Mouse (Mus musculus) neural tube, embryonic 12.5 days (tissue): ENCODE measurements around the gene Cadm1. TPM values are rescaled to one million over a fixed set of nuclear protein-coding genes. Genes with fewer than 3 reads are reported as not detected.

ENCODE experiments used
- ATAC-seq: fragments of 200-750 bp; cut with Nextera tagmentation; 2 replicates; pipeline ENCODE4 v1.8.0; 2017; ENCODE audit warnings: low read depth, mild to moderate bottlenecking, moderate TSS enrichment, moderate library complexity; ENCODE audit not compliant: low FRiP score
- H3K27ac ChIP-seq: fragments of 300-500 bp; sonication (generic); 2 replicates; pipeline ENCODE4 v1.5.1; 2016
- H3K27me3 ChIP-seq: fragments of 300-500 bp; sonication (generic); replicated peaks from 2 replicates; pipeline ENCODE4 v1.6.1; 2016; ENCODE audit warnings: mild to moderate bottlenecking
- H3K36me3 ChIP-seq: fragments of 300-500 bp; sonication (generic); 2 replicates; pipeline ENCODE4 v1.6.1; 2016; ENCODE audit warnings: mild to moderate bottlenecking
- H3K4me1 ChIP-seq: fragments of 300-500 bp; sonication (generic); 2 replicates; pipeline ENCODE4 v1.6.1; 2016
- H3K4me2 ChIP-seq: fragments of 300-500 bp; sonication (generic); replicated peaks from 2 replicates; pipeline ENCODE4 v1.6.1; 2016; ENCODE audit warnings: mild to moderate bottlenecking
- H3K4me3 ChIP-seq: fragments of 300-500 bp; sonication (generic); 2 replicates; pipeline ENCODE4 v1.5.1; 2016
- H3K9ac ChIP-seq: fragments of 300-500 bp; sonication (generic); 2 replicates; pipeline ENCODE4 v1.6.1; 2016; ENCODE audit warnings: mild to moderate bottlenecking
- H3K9me3 ChIP-seq: fragments of 300-500 bp; sonication (generic); 2 replicates; pipeline ENCODE4 v1.6.1; 2016; ENCODE audit warnings: mild to moderate bottlenecking
- WGBS: fragments of 180-500 bp; shearing (Covaris S2); methylation state at CpG from one replicate; pipeline ENCODE4 v1.1.7; 2016; 5-methylcytosine and 5-hydroxymethylcytosine counted together
- polyA plus RNA-seq: library from polyadenylated mRNA; unstranded; fragments of >200 nt; fragmentation: Nextera tagmentation; extraction: Ambion mirVana; gene quantifications from 2 replicates; pipeline ENCODE4 v1.2.1, GENCODE M21; 2016

Gene Cadm1
- polyA plus RNA-seq, 1 experiment from 2014 or later: 145 TPM

GRCm38 (mm10) chr9:47586176-47586575 is 56.2 kb downstream of the Cadm1 start:
- Histone ChIP-seq H3K27ac (no peak overlapping the region), H3K9me3 (no peaks in the 10 kb centered on the region), H3K4me3 (no peak overlapping the region), H3K27me3 (no peaks in the 10 kb centered on the region), H3K4me2 (no peak overlapping the region), H3K4me1 (peaks cover 26% of the 10 kb centered on the region), H3K36me3 (no peaks in the 10 kb centered on the region), H3K9ac (no peak overlapping the region)
- ATAC-seq: no peak
- 77% methylated on average over 5 of the region's 5 CpGs for WGBS

GRCm38 (mm10) chr9:47586839-47587238 is 56.9 kb downstream of the Cadm1 start:
- no peak for ATAC-seq
- 91% methylated on average over 8 of the region's 8 CpGs for WGBS
- H3K4me1 ChIP-seq: peaks cover 26% of the 10 kb centered on the region
- H3K4me3 ChIP-seq: no peak overlapping the region
- H3K36me3 ChIP-seq: no peaks in the 10 kb centered on the region
- no peaks in the 10 kb centered on the region for H3K9me3 ChIP-seq
- no peak overlapping the region for H3K9ac ChIP-seq
- H3K27ac ChIP-seq: no peak overlapping the region
- no peak overlapping the region for H3K4me2 ChIP-seq
- H3K27me3 ChIP-seq: no peaks in the 10 kb centered on the region

DNA sequence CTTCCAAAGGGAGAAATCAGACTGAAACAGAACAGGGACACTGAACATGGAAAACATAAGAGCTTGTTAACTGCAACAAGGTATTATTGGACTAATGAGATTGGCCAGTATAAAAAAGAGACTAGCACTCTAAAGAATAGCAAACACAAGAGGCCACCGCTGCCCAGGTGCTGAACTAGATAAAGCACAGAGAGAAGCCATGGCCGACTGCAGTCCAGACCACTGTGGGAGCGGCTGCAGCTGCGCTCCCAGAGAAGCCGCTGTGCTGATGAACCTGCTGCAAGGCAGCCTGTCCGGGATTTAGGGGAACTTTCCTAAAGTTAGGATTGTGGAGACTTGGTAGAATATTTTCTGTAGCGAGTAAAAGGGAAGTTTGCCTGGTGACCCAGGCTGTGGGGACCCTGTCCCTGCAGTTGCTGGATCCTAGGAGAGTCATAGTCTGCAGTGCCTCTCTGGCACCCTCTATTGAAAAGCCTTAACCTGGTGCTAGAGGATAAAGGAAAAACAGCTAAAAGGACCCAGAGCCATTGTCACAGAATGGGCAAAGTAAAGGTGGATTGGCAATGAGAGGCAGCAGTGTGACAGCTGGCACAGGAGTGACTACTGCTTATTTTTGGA is 57.7 kb downstream of the Cadm1 start:
- Histone ChIP-seq H3K4me2 (no peak overlapping the region), H3K36me3 (no peaks in the 10 kb centered on the region), H3K9me3 (no peaks in the 10 kb centered on the region), H3K9ac (no peak overlapping the region), H3K4me3 (no peak overlapping the region), H3K4me1 (peaks cover 26% of the 10 kb centered on the region), H3K27me3 (no peaks in the 10 kb centered on the region), H3K27ac (no peak overlapping the region)
- 63% methylated on average over 7 of the region's 7 CpGs for WGBS
- ATAC-seq: no peak

GRCm38 (mm10) chr9:47589832-47590231 is 59.9 kb downstream of the Cadm1 start:
- Histone ChIP-seq H3K4me1 (peaks cover 14% of the 10 kb centered on the region; the same call in 1 of the 2 replicates), H3K36me3 (no peaks in the 10 kb centered on the region), H3K4me2 (no peak overlapping the region), H3K9me3 (no peaks in the 10 kb centered on the region), H3K9ac (no peak overlapping the region), H3K27ac (no peak overlapping the region), H3K4me3 (no peak overlapping the region), H3K27me3 (no peaks in the 10 kb centered on the region)
- WGBS: 78% methylated on average over 5 of the region's 5 CpGs
- no peak for ATAC-seq

DNA sequence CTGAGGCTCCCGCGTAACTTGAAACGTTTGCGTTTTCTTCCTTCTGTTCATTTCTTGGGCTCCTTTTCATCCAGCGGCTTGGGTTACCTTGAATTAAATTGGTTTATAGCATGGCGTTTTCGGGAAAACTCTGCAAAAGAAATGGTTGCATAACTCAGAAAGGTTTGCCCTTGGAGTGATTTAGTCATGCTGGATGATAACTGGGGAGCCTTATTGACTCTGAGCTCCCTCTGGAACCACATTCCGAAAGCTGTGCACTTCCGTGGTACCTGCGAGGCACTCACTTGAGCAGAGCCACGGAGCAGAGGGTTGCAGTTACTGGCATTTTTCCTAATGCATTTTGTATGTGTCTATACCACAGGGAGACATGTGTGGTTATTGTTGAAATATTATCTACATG is 71.6 kb downstream of the Cadm1 start:
- 0 out of 2 replicates have a peak, but pooled peaks cover 3% of the 10 kb centered on the region for H3K27me3 ChIP-seq
- no peak overlapping the region for H3K4me3 ChIP-seq
- no peaks in the 10 kb centered on the region for H3K36me3 ChIP-seq
- no peak overlapping the region for H3K27ac ChIP-seq
- ATAC-seq: no peak
- H3K9me3 ChIP-seq: no peaks in the 10 kb centered on the region
- WGBS: 85% methylated on average over 11 of the region's 11 CpGs
- H3K9ac ChIP-seq: no peak overlapping the region
- peaks cover 8% of the 10 kb centered on the region for H3K4me1 ChIP-seq
- no peak overlapping the region for H3K4me2 ChIP-seq

- Histone ChIP-seq H3K27ac (no peak overlapping the region), H3K36me3 (no peaks in the 10 kb centered on the region), H3K4me1 (peaks cover 6% of the 10 kb centered on the region), H3K9me3 (no peaks in the 10 kb centered on the region), H3K27me3 (0 out of 2 replicates have a peak, but pooled peaks cover 3% of the 10 kb centered on the region), H3K4me2 (no peak overlapping the region), H3K4me3 (no peak overlapping the region), H3K9ac (no peak overlapping the region)
- no peak for ATAC-seq
- 18% methylated on average over 4 of the region's 4 CpGs for WGBS
Measured at GRCm38 (mm10) chr9:47603971-47604370, 74.0 kb downstream of the Cadm1 start.

- no peaks in the 10 kb centered on the region for H3K36me3 ChIP-seq
- 0 out of 2 replicates have a peak, but pooled peaks cover 3% of the 10 kb centered on the region for H3K27me3 ChIP-seq
- H3K27ac ChIP-seq: no peak overlapping the region
- 87% methylated on average over 5 of the region's 5 CpGs for WGBS
- no peak for ATAC-seq
- no peaks in the 10 kb centered on the region for H3K9me3 ChIP-seq
- H3K4me2 ChIP-seq: no peak overlapping the region
- H3K4me1 ChIP-seq: peaks cover 11% of the 10 kb centered on the region
- H3K4me3 ChIP-seq: no peak overlapping the region
- H3K9ac ChIP-seq: no peak overlapping the region
Measured at GRCm38 (mm10) chr9:47605628-47606027, 75.7 kb downstream of the Cadm1 start.

DNA sequence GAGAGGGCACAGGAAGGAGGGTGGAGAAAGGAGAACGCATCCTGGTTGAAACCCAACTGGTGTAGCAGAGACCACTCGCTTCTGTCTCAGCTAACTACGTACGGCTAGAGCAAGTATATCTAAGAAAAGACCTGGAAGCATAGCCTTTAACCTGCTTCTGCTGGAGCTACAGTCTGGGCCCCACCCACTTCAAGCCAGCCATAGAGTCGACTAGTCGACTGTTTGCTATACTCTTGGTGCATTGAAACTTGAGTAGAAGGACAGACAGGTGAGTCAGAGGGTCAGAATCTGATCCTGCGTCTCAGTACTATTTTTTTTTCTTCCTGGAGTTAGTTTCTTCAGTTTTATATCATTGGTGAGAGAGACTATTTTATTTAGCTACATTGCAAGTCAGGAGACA is 78.5 kb downstream of the Cadm1 start:
- no peak for ATAC-seq
- 83% methylated on average over 7 of the region's 7 CpGs for WGBS
- H3K27ac ChIP-seq: no peak overlapping the region
- H3K27me3 ChIP-seq: 0 out of 2 replicates have a peak, but pooled peaks cover 3% of the 10 kb centered on the region
- no peak overlapping the region for H3K4me2 ChIP-seq
- no peak overlapping the region for H3K9ac ChIP-seq
- H3K4me3 ChIP-seq: no peak overlapping the region
- peaks cover 12% of the 10 kb centered on the region for H3K4me1 ChIP-seq
- H3K9me3 ChIP-seq: no peaks in the 10 kb centered on the region
- no peaks in the 10 kb centered on the region for H3K36me3 ChIP-seq

GRCm38 (mm10) chr9:47608921-47609320 is 78.9 kb downstream of the Cadm1 start:
- H3K9ac ChIP-seq: no peak overlapping the region
- peaks cover 12% of the 10 kb centered on the region for H3K4me1 ChIP-seq
- WGBS: 39% methylated on average over 5 of the region's 6 CpGs
- H3K36me3 ChIP-seq: no peaks in the 10 kb centered on the region
- H3K27ac ChIP-seq: no peak overlapping the region
- no peak overlapping the region for H3K4me2 ChIP-seq
- no peaks in the 10 kb centered on the region for H3K9me3 ChIP-seq
- H3K4me3 ChIP-seq: no peak overlapping the region
- 0 out of 2 replicates have a peak, but pooled peaks cover 3% of the 10 kb centered on the region for H3K27me3 ChIP-seq
- ATAC-seq: no peak

- Histone ChIP-seq H3K36me3 (no peaks in the 10 kb centered on the region), H3K4me2 (no peak overlapping the region), H3K9me3 (no peaks in the 10 kb centered on the region), H3K4me1 (peaks cover 12% of the 10 kb centered on the region), H3K9ac (no peak overlapping the region), H3K27me3 (0 out of 2 replicates have a peak, but pooled peaks cover 3% of the 10 kb centered on the region), H3K4me3 (no peak overlapping the region), H3K27ac (no peak overlapping the region)
- WGBS: 57% methylated on average over 4 of the region's 4 CpGs
- no peak for ATAC-seq
Measured at GRCm38 (mm10) chr9:47609443-47609842, 79.5 kb downstream of the Cadm1 start.

DNA sequence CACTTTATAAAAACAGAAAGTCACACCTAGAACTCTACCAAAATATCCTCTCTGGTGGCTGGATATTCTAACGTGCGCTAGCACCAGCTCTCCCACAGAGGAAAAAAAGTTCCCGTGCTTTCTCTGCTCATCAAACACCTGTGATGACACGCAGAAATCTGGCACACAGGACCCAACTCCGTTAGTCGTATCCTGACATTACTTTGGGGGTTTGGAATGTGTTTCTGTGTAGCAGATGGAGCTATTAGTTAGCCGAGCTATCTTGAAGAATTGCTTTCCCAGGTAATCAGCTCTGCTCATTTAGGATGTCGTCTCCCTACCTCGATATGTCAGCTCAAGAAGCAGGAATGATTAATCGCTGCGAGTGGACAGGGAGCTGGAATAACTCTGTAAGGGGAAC is 80.3 kb downstream of the Cadm1 start:
- no peak overlapping the region for H3K27ac ChIP-seq
- peaks cover 12% of the 10 kb centered on the region for H3K4me1 ChIP-seq
- 79% methylated on average over 11 of the region's 11 CpGs for WGBS
- H3K9ac ChIP-seq: no peak overlapping the region
- no peaks in the 10 kb centered on the region for H3K36me3 ChIP-seq
- no peak overlapping the region for H3K4me2 ChIP-seq
- no peak for ATAC-seq
- 0 out of 2 replicates have a peak, but pooled peaks cover 1% of the 10 kb centered on the region for H3K27me3 ChIP-seq
- no peaks in the 10 kb centered on the region for H3K9me3 ChIP-seq
- H3K4me3 ChIP-seq: no peak overlapping the region

- Histone ChIP-seq H3K27ac (no peak overlapping the region), H3K9me3 (no peaks in the 10 kb centered on the region), H3K27me3 (no peaks in the 10 kb centered on the region), H3K36me3 (no peaks in the 10 kb centered on the region), H3K4me1 (peaks cover 17% of the 10 kb centered on the region), H3K9ac (no peak overlapping the region), H3K4me2 (no peak overlapping the region), H3K4me3 (no peak overlapping the region)
- no peak for ATAC-seq
- 90% methylated on average over 13 of the region's 13 CpGs for WGBS
Measured at GRCm38 (mm10) chr9:47612894-47613412, 83.0 kb downstream of the Cadm1 start.

- no peak overlapping the region for H3K9ac ChIP-seq
Measured at GRCm38 (mm10) chr9:47615049-47615448, 85.1 kb downstream of the Cadm1 start.

More at GRCm38 (mm10) chr9:47615049-47615448, 85.1 kb downstream of the Cadm1 start:
- Histone ChIP-seq H3K9me3 (no peaks in the 10 kb centered on the region), H3K4me3 (no peak overlapping the region), H3K4me1 (peaks cover 11% of the 10 kb centered on the region), H3K4me2 (no peak overlapping the region), H3K27me3 (no peaks in the 10 kb centered on the region), H3K27ac (no peak overlapping the region), H3K36me3 (no peaks in the 10 kb centered on the region)
- WGBS: 72% methylated on average over 6 of the region's 6 CpGs
- no peak for ATAC-seq
